Comparison of ENCODE assay signal across 8 mouse cellular contexts in the genomic region with DNA sequence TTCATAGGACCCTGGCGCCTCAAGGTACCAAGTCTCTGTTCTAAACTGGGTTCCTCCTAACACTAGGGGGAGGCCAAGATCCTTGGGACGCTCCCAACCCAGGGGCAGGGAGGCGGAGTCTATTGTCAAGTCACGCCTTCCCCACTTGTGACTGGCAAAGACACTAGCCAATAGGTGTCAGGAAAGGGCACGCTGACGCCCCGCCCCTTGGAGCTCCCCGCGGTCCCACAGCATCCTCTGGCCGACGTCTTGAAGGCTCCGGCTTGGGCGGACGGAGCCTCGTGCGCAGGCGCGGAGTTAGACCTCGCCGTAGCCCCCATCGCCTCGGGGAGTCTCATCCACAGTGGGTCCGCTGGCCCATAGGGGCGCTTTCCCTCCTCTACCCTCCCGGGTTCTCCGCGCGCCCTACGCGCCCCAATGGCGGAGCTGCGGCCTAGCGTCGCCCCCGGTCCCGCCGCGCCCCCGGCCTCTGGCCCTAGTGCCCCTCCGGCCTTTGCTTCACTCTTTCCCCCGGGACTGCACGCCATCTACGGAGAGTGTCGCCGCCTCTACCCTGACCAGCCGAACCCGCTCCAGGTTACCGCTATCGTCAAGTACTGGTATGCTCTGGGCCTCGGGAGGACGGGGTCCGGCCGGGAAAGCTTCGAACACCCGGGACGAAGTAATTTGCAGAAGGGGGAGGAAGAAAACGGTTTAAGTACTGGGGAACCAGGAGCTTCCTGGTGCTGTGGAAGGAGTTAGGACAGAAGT. TPM values are rescaled to one million over a fixed set of nuclear protein-coding genes. Genes with fewer than 3 reads are reported as not detected.
DNase-seq lines count a peak whose midpoint lies in the region; ATAC-seq lines count a peak whose summit lies in the region.

A gene (plus strand): TSS at position 211 of the 750 bp plus-strand sequence.

- peaks cover 16% of the 10 kb centered on the region for H3K4me1 ChIP-seq in hindbrain, embryonic 11.5 days (replicated peaks; ENCODE audit: control insufficient read depth, insufficient read depth, low read length)

- 0 out of 2 replicates have a peak, but pooled peaks cover 3% of the 10 kb centered on the region for H3K36me3 ChIP-seq in hindbrain, embryonic 11.5 days (ENCODE audit: control insufficient read depth, insufficient read depth, low read length)

- H3K9me3 ChIP-seq in hindbrain, embryonic 11.5 days (ENCODE audit: control insufficient read depth, low read length) = no peaks in the 10 kb centered on the region

- under 1% methylated on average over 53 of the region's 57 CpGs for WGBS in hindbrain, embryonic 11.5 days

- H3K9ac ChIP-seq in hindbrain, embryonic 11.5 days (ENCODE audit: low read depth, low read length) = peak within 1 kb of the TSS; percentile 88

- H3K4me3 ChIP-seq in hindbrain, embryonic 11.5 days (ENCODE audit: low read depth, low read length) = peak within 1 kb of the TSS; percentile 81

- peak; percentile 97 for DNase-seq in MN1 (ENCODE audit: low spot score)
- peak; percentile 99 for DNase-seq in cerebellum, adult 9-10 months
- DNase-seq in frontal cortex, adult 2 months (ENCODE audit: extremely low spot score in 1 of 2, low spot score in 1 of 2) = peak; percentile 98 to 99
- DNase-seq in hindbrain, embryonic 11.5 days (ENCODE audit: low spot score) = peak; percentile 99
- peak; percentile 99 for DNase-seq in layer of hippocampus, postnatal 10 days (ENCODE audit: low spot score in 2 of 2)
- DNase-seq in lung, postnatal 10 days = peak; percentile 99
- peak; percentile 97 for DNase-seq in ovary, postnatal 36 days (ENCODE audit: low spot score)
- DNase-seq in thymus, postnatal 25 days = peak; percentile 99

- ATAC-seq in hindbrain, embryonic 11.5 days (ENCODE audit: low FRiP score) = peak; percentile 91

- H3K27me3 ChIP-seq in hindbrain, embryonic 11.5 days (ENCODE audit: control insufficient read depth, insufficient read depth, low read length) = no peaks in the 10 kb centered on the region

- H3K27ac ChIP-seq in hindbrain, embryonic 11.5 days (ENCODE audit: low read depth, low read length) = peak within 1 kb of the TSS; percentile 83

- peak within 1 kb of the TSS; percentile 79 for H3K4me2 ChIP-seq in hindbrain, embryonic 11.5 days (replicated peaks; ENCODE audit: low read depth, low read length)

RNA-seq across cellular contexts. Expression of the gene that starts here (rescaled TPM):
- polyA plus RNA-seq in frontal cortex, adult 2 months (2012; rRNA removed) = 10.5 and 12.4 TPM in 2 replicates
- polyA plus RNA-seq in hindbrain, embryonic 11.5 days (2014; fragmentation: Nextera tagmentation; extraction: Ambion mirVana) = 31.9 and 33.2 TPM in 2 replicates
- total RNA-seq in layer of hippocampus, postnatal 10 days (2021) = 10 to 100 TPM; 20.8 to 21.9 TPM

Comparison
In these comparisons a context has a peak if more than half of its experiments do, and no peak if none do; other contexts are left out.
1. Peak in every context shown above with its lines: DNase-seq, ATAC-seq, H3K4me3 ChIP-seq and H3K27ac ChIP-seq.